Mouse (Mus musculus) brown adipose tissue, adult 24 weeks (tissue): Measurements from ENCODE around the gene Nrxn2. TPM values are rescaled to one million over a fixed set of nuclear protein-coding genes. Genes with fewer than 3 reads are reported as not detected.
A peak's percentile ranks its signal among the peaks of the same experiment; 100 is the strongest.

Source experiments
- H3K27ac ChIP-seq: fragments of 200-500 bp; replicated peaks from 2 replicates; pipeline ENCODE4 v1.5.1; 2012; ENCODE audit warnings: low read depth, mild to moderate bottlenecking, low read length
- H3K4me1 ChIP-seq: fragments of 200-500 bp; 2 replicates; pipeline ENCODE4 v1.6.1; 2012; ENCODE audit warnings: low read length, mixed read lengths; ENCODE audit not compliant: control insufficient read depth, insufficient read depth, insufficient read length
- H3K4me3 ChIP-seq: fragments of 200-500 bp; 2 replicates; pipeline ENCODE4 v1.5.1; 2012; ENCODE audit warnings: low read depth, mild to moderate bottlenecking, low read length, moderate library complexity; ENCODE audit not compliant: insufficient read depth
- polyA plus RNA-seq: library from polyadenylated mRNA; stranded (reverse); fragments of >200 nt; gene quantifications from 2 replicates; pipeline ENCODE4 v1.2.4, GENCODE M21; 2012; ENCODE audit not compliant: missing spikeins, insufficient read depth, insufficient read length

Nrxn2 gene
- polyA plus RNA-seq, 1 experiment: 1.1 TPM

DNA sequence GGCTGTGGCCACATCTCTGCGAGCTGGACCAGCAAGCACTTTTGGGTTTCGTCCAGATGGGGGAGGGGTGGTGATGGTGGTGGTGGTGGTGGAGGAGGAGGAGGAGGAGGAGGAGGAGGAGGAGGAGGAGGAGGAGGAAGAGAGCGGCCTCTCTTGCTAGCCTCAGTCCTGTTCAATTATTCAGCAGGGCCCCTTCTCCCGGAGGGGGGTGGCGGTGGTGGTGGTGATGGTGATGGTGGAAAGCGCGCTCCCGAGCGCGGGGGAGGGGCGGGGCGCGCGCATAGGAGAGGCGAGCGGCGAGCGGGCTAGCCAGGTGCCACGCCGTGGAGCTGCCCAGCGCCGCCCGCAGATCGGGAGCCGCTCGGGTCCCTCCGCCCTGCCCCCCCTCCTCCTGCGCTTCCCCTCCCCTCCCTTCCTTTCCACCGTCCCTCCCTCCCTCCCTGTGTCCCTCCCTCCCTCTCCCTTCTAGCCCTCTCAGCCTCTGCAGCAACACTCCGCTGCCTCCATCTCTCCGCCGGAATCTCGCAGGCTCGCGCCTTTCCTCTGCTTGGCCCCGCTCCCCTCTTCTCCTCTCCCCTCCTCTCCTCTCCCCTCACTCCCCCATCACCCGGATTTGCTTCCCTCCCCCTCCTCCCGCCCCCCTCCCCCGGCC is 78.7 kb downstream of the Nrxn2 start:
- H3K4me1 ChIP-seq: no peaks in the 10 kb centered on the region
- no peak overlapping the region for H3K4me3 ChIP-seq
- no peak overlapping the region for H3K27ac ChIP-seq

DNA sequence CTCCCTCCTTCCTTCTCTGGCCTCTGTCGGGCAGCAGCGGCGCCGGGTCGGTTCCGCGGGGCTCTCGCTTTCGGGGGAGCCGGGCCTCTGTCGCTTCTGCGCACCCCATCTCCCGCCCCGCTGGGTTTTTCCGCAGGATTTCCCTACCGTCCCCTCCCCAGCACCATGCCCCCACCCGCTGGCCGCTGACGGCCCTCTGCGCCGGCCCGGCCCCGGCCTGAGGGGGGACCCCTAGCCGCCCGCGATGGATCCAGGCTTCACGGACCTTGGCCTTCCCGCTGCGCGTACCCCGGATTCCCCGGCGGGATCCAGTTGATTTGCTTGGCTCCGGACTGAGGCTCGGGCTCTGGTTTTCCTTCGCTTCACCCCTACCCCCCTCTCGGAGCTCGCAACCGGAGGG is 79.3 kb downstream of the Nrxn2 start:
- Histone ChIP-seq H3K4me3 (peak overlapping the region; percentile 25; the same call in 1 of the 2 replicates), H3K27ac (no peak overlapping the region), H3K4me1 (no peaks in the 10 kb centered on the region)

DNA sequence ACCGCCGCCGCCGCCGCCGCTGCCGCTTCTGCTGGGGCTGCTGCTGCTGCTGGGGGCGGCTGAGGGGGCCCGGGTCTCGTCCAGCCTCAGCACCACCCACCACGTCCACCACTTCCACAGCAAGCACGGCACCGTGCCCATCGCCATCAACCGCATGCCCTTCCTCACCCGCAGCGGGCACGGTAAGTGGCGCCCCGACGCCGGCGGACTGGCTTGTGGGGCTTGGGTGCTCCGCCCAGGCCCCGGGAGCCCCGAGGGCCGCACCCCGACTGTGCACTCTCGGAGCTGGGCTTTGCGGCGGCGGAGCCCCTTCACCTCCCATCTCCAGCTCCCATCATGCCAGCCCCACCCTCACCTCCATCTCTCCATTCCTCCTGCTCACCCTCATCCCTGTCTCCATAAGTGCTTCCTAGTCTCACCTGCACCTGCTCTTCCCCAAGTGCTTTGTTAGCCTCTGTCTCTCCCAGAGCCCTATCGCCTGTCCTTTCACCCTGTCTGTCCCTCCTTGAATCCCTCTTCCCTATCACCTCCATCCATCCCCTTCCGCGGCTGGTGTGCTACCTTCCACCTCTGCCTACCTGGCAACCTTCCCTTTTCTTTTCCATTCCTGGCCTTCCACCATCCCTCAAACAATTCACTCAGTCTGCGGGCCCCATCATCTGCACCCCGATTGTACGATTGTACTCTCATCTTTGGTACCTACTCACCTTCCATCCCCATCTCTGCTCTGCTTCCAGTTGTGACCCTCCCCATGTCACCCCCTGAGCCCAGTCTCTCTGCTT is 80.0 kb downstream of the Nrxn2 start:
- Histone ChIP-seq H3K4me1 (no peaks in the 10 kb centered on the region), H3K27ac (no peak overlapping the region), H3K4me3 (no peak overlapping the region)

GRCm38 (mm10) chr19:6499860-6500635 is 81.5 kb downstream of the Nrxn2 start:
- Histone ChIP-seq H3K4me1 (no peaks in the 10 kb centered on the region), H3K4me3 (no peak overlapping the region), H3K27ac (no peak overlapping the region)

DNA sequence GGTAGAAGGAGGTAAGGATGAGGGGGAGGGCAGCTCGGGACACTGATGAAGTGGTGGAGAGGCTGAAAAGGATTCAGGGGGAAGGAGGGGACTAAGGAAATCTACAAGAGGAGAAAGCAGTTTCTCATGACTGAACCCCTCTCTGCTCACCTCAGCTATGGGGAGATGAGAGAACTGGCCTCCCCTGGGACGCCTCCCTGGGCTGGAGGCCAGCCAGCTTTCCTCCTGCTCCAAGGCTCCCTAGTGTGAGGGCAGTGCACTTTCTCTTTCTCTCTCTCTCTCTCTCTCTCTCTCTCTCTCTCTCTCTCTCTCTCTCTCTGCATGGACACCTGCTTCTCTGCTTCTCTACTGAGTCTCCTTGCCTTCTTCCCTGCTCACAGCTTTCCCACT is 82.1 kb downstream of the Nrxn2 start:
- Histone ChIP-seq H3K4me1 (no peaks in the 10 kb centered on the region), H3K4me3 (no peak overlapping the region), H3K27ac (no peak overlapping the region)

DNA sequence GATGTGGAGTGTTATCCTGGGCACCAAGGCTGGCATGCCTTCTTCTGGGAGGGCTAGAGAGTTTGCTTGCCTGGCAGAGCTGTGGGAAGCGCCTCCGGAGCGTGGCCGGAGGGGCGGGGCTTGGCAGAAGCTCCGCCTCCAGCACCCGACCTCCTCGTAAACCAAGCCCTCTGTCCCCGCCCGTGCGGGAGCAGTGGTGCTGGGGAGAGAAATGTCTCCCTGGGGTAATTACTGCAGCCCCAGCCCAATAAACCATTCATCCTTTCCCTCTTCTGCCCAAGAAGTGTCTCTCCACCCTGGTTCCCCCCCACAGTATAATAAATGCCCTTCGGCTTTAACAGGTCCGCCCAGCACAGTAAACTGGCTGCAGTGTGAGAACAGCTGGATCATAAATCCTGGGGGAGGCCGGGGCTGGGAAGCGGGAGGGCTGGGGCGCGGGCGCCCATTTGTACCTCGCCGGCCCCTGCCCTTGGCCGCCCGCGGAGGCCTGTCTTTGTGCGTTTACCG is 83.6 kb downstream of the Nrxn2 start:
- Histone ChIP-seq H3K4me1 (no peaks in the 10 kb centered on the region), H3K4me3 (no peak overlapping the region), H3K27ac (no peak overlapping the region)

DNA sequence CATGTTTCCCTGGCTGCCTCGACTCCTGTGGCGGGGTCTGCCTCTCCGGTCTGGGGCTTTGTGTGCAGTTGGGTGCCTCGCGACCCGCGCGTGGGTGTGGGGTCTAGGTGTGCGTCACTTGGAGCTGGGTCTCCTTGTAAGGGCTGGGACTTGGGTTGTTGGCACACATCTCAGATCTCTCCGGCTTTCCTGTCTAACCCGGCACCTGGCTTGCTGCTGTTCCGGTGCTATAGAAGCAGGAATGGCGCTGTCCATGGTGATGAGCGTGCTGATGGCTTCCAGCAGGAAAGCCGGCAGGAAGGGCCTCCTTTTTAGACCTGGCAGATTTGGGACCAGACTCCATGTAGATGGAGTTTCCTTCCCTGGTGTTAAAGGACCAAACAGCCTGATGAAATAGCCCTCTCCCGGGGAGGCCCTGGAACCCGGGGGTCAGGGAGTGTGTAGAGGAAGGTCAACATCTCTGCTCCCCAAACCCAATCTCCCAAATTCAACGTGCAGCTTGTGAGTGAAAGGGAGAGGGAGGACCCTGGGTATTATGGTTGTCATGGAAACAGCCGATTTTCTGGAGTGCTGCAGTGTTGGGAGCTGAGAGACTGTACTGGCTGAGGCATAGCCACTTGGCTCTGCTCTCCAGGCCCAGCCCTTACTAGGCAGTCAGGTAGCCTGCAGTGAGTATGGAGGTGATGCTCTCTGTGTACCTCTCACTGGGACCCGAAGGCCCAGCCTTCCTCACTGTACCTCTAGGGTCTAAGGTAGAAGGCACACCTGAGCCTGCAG is 84.2 kb downstream of the Nrxn2 start:
- no peak overlapping the region for H3K27ac ChIP-seq
- 0 out of 2 replicates have a peak overlapping the region, but pooled peaks have one; percentile 12 for H3K4me3 ChIP-seq
- H3K4me1 ChIP-seq: no peaks in the 10 kb centered on the region

- no peaks in the 10 kb centered on the region for H3K4me1 ChIP-seq
Measured at GRCm38 (mm10) chr19:6503926-6504655, 85.6 kb downstream of the Nrxn2 start.

DNA sequence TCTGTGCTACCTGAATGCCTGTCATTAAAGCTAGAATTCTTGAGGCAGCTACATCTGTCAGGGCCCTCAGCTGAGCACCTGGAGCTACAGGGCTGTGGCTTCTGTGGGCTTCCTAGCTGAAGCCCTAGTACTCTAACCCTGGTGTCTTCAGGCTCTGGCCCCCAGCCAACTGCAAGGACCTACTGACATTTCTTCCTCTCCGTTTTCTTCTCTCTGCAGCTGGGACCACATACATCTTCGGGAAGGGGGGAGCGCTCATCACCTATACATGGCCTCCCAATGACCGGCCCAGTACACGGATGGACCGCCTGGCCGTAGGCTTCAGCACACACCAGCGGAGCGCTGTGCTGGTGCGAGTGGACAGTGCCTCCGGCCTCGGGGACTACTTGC is 86.1 kb downstream of the Nrxn2 start:
- no peak overlapping the region for H3K27ac ChIP-seq
- no peaks in the 10 kb centered on the region for H3K4me1 ChIP-seq
- no peak overlapping the region for H3K4me3 ChIP-seq

More at GRCm38 (mm10) chr19:6503926-6504655, 85.6 kb downstream of the Nrxn2 start:
- Histone ChIP-seq H3K27ac (no peak overlapping the region), H3K4me3 (no peak overlapping the region)

DNA sequence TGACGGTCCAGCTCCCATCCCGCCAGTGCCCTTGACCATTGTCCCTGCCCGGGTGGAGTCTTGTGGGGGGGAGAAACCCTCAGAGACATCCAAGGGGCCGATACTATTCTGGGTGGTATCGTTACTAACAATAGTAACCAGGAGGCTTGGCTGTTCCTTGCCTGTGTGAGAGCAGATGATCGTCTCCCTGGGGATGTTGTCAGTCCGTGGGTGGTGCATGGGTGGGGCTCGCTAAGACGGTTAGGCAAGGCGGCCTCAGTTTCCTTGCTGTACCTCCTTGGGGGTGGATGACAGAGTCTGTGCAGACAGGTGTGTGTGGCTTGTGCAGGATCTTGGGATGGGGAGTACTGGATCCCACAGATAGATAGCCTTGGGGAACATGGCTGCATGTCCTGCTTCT is 88.9 kb downstream of the Nrxn2 start:
- Histone ChIP-seq H3K4me1 (no peaks in the 10 kb centered on the region), H3K27ac (no peak overlapping the region), H3K4me3 (no peak overlapping the region)

DNA sequence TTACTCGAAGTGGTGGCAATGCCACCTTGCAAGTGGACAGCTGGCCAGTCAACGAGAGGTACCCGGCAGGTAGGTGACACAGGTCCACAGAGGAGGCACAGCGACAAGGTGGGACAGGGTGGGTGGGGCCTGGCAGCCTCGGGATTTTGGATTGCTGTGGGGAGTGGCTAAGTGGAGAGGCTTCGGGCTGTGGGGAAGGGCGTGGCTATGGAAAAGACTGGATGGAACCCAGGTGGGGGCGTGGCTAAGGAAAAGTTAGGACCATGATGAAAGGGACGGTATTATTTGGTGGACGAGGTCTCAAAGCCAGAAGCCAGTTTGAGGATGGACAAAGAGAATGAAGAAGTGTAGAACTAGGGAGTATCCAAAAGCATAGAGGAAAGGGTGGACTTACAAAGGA is 91.3 kb downstream of the Nrxn2 start:
- H3K4me3 ChIP-seq: no peak overlapping the region
- no peaks in the 10 kb centered on the region for H3K4me1 ChIP-seq
- H3K27ac ChIP-seq: no peak overlapping the region

DNA sequence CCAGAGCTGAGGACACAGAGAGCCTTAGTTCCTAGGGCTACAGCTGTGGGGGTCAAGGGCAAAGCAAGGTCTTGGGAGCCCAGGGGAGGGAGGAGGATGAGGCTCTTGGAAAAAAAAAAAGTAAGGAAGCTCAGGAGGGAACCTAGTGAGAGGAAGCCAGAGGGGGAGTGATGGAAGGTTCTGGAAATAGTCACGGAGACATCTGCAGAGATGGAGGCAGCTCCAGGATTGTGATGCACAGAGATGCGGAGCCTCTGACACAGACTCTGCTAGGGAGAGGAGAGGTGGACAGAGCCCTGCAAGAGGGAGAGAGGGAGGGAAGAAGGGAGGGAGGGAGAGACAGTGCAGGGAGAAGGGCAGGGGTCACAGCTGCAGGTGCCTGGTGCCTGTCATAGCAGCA is 92.0 kb downstream of the Nrxn2 start:
- no peak overlapping the region for H3K4me3 ChIP-seq
- no peak overlapping the region for H3K27ac ChIP-seq
- H3K4me1 ChIP-seq: no peaks in the 10 kb centered on the region

GRCm38 (mm10) chr19:6513389-6514139 is 95.0 kb downstream of the Nrxn2 start:
- Histone ChIP-seq H3K27ac (no peak overlapping the region), H3K4me3 (no peak overlapping the region), H3K4me1 (no peaks in the 10 kb centered on the region)

DNA sequence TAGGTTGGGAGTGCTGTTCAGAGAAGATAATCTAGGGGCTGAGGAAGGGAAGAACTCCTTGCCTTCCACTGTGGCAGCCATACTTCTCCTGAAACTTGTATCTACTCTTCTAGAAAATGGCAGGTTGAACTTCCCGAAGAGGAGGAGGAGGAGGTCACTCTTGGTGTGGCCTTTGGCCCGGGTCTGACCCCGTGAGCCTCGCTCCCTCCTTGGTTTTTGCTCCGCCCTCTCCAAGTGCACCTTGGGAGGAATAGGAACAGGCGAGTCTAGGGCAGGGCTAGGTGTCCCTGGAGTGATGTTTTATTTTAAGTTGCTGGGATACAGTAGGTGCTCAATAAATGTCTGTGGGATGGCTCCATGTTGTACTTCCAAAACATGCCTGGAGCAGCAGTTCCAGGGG is 96.4 kb downstream of the Nrxn2 start:
- H3K27ac ChIP-seq: no peak overlapping the region
- no peak overlapping the region for H3K4me3 ChIP-seq
- no peaks in the 10 kb centered on the region for H3K4me1 ChIP-seq
